Comparison of ENCODE assay signal across 15 mouse cellular contexts in genomic region chr2:104714254-104714691, GRCm38 (mm10). TPM values are rescaled to one million over a fixed set of nuclear protein-coding genes. Genes with fewer than 3 reads are reported as not detected.
DNase-seq lines count a peak whose midpoint lies in the region; ATAC-seq lines count a peak whose summit lies in the region.
"Had no signal": no experiment of that assay in that cellular context is flagged by ENCODE, and none has a peak within 500 bp of the region (broad histone marks: within the 10 kb centered on the region; RNA-seq: fewer than 3 reads in every experiment).

No protein-coding gene starts in this region.

- no peaks in the 10 kb centered on the region for H3K9me3 ChIP-seq in hindbrain, embryonic 16.5 days (ENCODE audit: control insufficient read depth, low read length)
- H3K9me3 ChIP-seq in hindbrain, embryonic 11.5 days (ENCODE audit: control insufficient read depth, low read length), result no peaks in the 10 kb centered on the region
- H3K9me3 ChIP-seq: forebrain, embryonic 15.5 days had no signal

- H3K36me3 ChIP-seq in hindbrain, embryonic 16.5 days (ENCODE audit: control insufficient read depth, insufficient read depth, low read length), result no peaks in the 10 kb centered on the region
- no peaks in the 10 kb centered on the region for H3K36me3 ChIP-seq in hindbrain, embryonic 11.5 days (ENCODE audit: control insufficient read depth, insufficient read depth, low read length)
- H3K36me3 ChIP-seq: forebrain, embryonic 15.5 days had no signal

- H3K4me1 ChIP-seq in hindbrain, embryonic 16.5 days (ENCODE audit: control insufficient read depth, insufficient read depth, low read depth, low read length), result peaks cover 17% of the 10 kb centered on the region
- H3K4me1 ChIP-seq in hindbrain, embryonic 11.5 days (replicated peaks; ENCODE audit: control insufficient read depth, insufficient read depth, low read length), result no peaks in the 10 kb centered on the region

- H3K9ac ChIP-seq in hindbrain, embryonic 16.5 days (ENCODE audit: low read depth, low read length), result peak overlapping the region; percentile 45
- no peak overlapping the region for H3K9ac ChIP-seq in hindbrain, embryonic 11.5 days (ENCODE audit: low read depth, low read length)
- H3K9ac ChIP-seq: forebrain, embryonic 15.5 days; lung, embryonic 14.5 days had no signal

- H3K27me3 ChIP-seq in hindbrain, embryonic 16.5 days (replicated peaks; ENCODE audit: control insufficient read depth, insufficient read depth, low read length), result no peaks in the 10 kb centered on the region
- no peaks in the 10 kb centered on the region for H3K27me3 ChIP-seq in hindbrain, embryonic 11.5 days (ENCODE audit: control insufficient read depth, insufficient read depth, low read length)
- H3K27me3 ChIP-seq: CH12.LX; forebrain, embryonic 15.5 days had no signal

- H3K4me3 ChIP-seq in hindbrain, embryonic 16.5 days (ENCODE audit: low read length), result no peak overlapping the region
- no peak overlapping the region for H3K4me3 ChIP-seq in hindbrain, embryonic 11.5 days (ENCODE audit: low read depth, low read length)
- H3K4me3 ChIP-seq: forebrain, embryonic 15.5 days; myocyte had no signal

- no peak for DNase-seq in hindbrain, embryonic 11.5 days (ENCODE audit: low spot score)
- DNase-seq in cerebellum, adult 11 months, result peak; percentile 60
- peak; percentile 59 to 61 for DNase-seq in cerebellum, postnatal 36 days
- peak; percentile 27 for DNase-seq in kidney, postnatal 14 days
- DNase-seq in natural killer cell, adult 2 months (ENCODE audit: low spot score in 2 of 2), result no peak
- DNase-seq: lung, embryonic 14.5 days; right cerebral cortex, postnatal 25 days; thymus, adult 18-20 months had no signal

- no peak for ATAC-seq in hindbrain, embryonic 16.5 days
- ATAC-seq in hindbrain, embryonic 11.5 days (ENCODE audit: low FRiP score), result no peak
- ATAC-seq in erythroid progenitor cell, adult 5-6 weeks (replicated peaks; ENCODE audit: low FRiP score, poor library complexity, severe bottlenecking), result no peak
- ATAC-seq: activated CD4-positive, CD25-positive, alpha-beta regulatory T cell, adult 4 months; forebrain, embryonic 15.5 days had no signal

- WGBS in hindbrain, embryonic 16.5 days, result 43% methylated on average over 15 of the region's 15 CpGs
- WGBS in hindbrain, embryonic 11.5 days, result 41% methylated on average over 15 of the region's 15 CpGs

- no peak overlapping the region; the same call in 1 of the 2 replicates for H3K4me2 ChIP-seq in hindbrain, embryonic 16.5 days (ENCODE audit: low read length)
- no peak overlapping the region for H3K4me2 ChIP-seq in hindbrain, embryonic 11.5 days (replicated peaks; ENCODE audit: low read depth, low read length)
- H3K4me2 ChIP-seq: forebrain, embryonic 15.5 days; lung, embryonic 14.5 days had no signal

- peak overlapping the region; percentile 23; the same call in 1 of the 2 replicates for H3K27ac ChIP-seq in hindbrain, embryonic 16.5 days (ENCODE audit: low read depth, low read length)
- no peak overlapping the region for H3K27ac ChIP-seq in hindbrain, embryonic 11.5 days (ENCODE audit: low read depth, low read length)
- H3K27ac ChIP-seq: forebrain, embryonic 15.5 days had no signal

RNA-seq across cellular contexts. Expression of gene Pin1rt1, which starts 1.9 kb away (rescaled TPM):
- 0.30 TPM in 1 of 2 replicates, not detected in the other for polyA plus RNA-seq in hindbrain, embryonic 16.5 days (2015; fragmentation: Nextera tagmentation; extraction: Ambion mirVana)
- polyA plus RNA-seq in hindbrain, embryonic 11.5 days (2014; fragmentation: Nextera tagmentation; extraction: Ambion mirVana), result not detected in 2 replicates
- not detected in 2 replicates for total RNA-seq in erythroid progenitor cell, adult 5-6 weeks (2015; ENCODE audit: low replicate concordance)
- not detected in 2 replicates for total RNA-seq in erythroid progenitor cell, adult 5-6 weeks (2017; ENCODE audit: low replicate concordance)
- total RNA-seq: CH12.LX had no signal
- polyA plus RNA-seq: activated CD4-positive, CD25-positive, alpha-beta regulatory T cell, adult 4 months; cortical plate, adult 2 months; lung, embryonic 14.5 days; myocyte had no signal

RNA-seq across cellular contexts. Expression of gene Tcp11l1, which starts 2.3 kb away (rescaled TPM):
- 48.8 and 55.5 TPM in 2 replicates for polyA plus RNA-seq in hindbrain, embryonic 16.5 days (2015; fragmentation: Nextera tagmentation; extraction: Ambion mirVana)
- 68.5 and 69.5 TPM in 2 replicates for polyA plus RNA-seq in hindbrain, embryonic 11.5 days (2014; fragmentation: Nextera tagmentation; extraction: Ambion mirVana)
- total RNA-seq in erythroid progenitor cell, adult 5-6 weeks (2015; ENCODE audit: low replicate concordance), result 3.6 TPM in 1 of 2 replicates, not detected in the other
- total RNA-seq in erythroid progenitor cell, adult 5-6 weeks (2017; ENCODE audit: low replicate concordance), result not detected in 2 replicates

RNA-seq across cellular contexts. Expression of gene Depdc7, which starts 28.4 kb away (rescaled TPM):
- 1.8 and 1.9 TPM in 2 replicates for polyA plus RNA-seq in hindbrain, embryonic 16.5 days (2015; fragmentation: Nextera tagmentation; extraction: Ambion mirVana)
- 2.4 TPM in 2 replicates for polyA plus RNA-seq in hindbrain, embryonic 11.5 days (2014; fragmentation: Nextera tagmentation; extraction: Ambion mirVana)
- total RNA-seq in erythroid progenitor cell, adult 5-6 weeks (2015; ENCODE audit: low replicate concordance), result not detected in 2 replicates
- total RNA-seq in erythroid progenitor cell, adult 5-6 weeks (2017; ENCODE audit: low replicate concordance), result 0.98 TPM in 1 of 2 replicates, not detected in the other
- polyA plus RNA-seq: activated CD4-positive, CD25-positive, alpha-beta regulatory T cell, adult 4 months had no signal

Comparison
In these comparisons a context has a peak if more than half of its experiments do, and no peak if none do; other contexts are left out.
1. DNase-seq: peak in cerebellum, adult 11 months (single experiment), cerebellum, postnatal 36 days (2 of 2) and kidney, postnatal 14 days (single experiment); none in hindbrain, embryonic 11.5 days (single experiment) and natural killer cell, adult 2 months (0 of 2).